In the genomic region with DNA sequence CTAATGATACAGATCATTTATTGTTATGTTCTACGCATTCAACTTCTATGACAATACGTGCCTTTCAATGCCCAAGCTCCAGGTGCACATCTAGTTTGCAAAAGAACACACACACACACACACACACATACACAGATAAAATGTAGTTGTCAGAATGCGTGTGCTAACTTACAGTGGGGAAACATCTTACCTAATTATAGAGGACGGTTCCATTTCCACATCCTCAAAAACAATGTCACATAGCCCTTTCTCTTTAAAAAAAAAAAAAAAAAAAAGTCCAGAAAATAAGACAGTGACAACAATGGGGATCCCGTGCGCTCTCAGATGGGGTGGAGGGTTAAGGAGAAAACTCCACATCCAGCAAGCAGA, we compare ENCODE assay signal across 7 mouse cellular contexts. TPM values are rescaled to one million over a fixed set of nuclear protein-coding genes. Genes with fewer than 3 reads are reported as not detected.
DNase-seq lines count a peak whose midpoint lies in the region; ATAC-seq and TF ChIP-seq lines count a peak whose summit lies in the region.

No protein-coding gene starts in this region.

- H3K27ac ChIP-seq in testis, adult 2 months (ENCODE audit: control insufficient read depth, insufficient read depth, low read depth, low read length): peak overlapping the region; percentile 95
- H3K27ac ChIP-seq in forebrain, embryonic 11.5 days (ENCODE audit: low read depth, low read length): peak overlapping the region; percentile 94
- H3K27ac ChIP-seq in liver, embryonic 15.5 days (replicated peaks): peak overlapping the region; percentile 96

- intact Hi-C loops in left cerebral cortex, postnatal 36 days (cut with DNase I): loop anchor here (5.0 to 10.0 kb wide), 4 partner anchors 49 to 1184 kb away; a partner anchor contains a TSS

- DNase-seq in testis, postnatal 10 days (ENCODE audit: low spot score): no peak
- no peak for DNase-seq in forebrain, embryonic 11.5 days (ENCODE audit: low spot score)
- no peak for DNase-seq in ovary, postnatal 14 days (ENCODE audit: low spot score)
- no peak for DNase-seq in left cerebral cortex, postnatal 36 days (ENCODE audit: low spot score in 2 of 2)
- DNase-seq in thymus, postnatal 4 days: no peak

- no peak for ATAC-seq in forebrain, embryonic 11.5 days (replicated peaks; ENCODE audit: low FRiP score)
- no peak for ATAC-seq in liver, embryonic 15.5 days (ENCODE audit: insufficient read depth)

- H3K4me1 ChIP-seq in testis, adult 2 months (ENCODE audit: control insufficient read depth, insufficient read depth, low read length): peaks cover 3% of the 10 kb centered on the region
- no peaks in the 10 kb centered on the region; the same call in 1 of the 2 replicates for H3K4me1 ChIP-seq in forebrain, embryonic 11.5 days (replicated peaks; ENCODE audit: control insufficient read depth, insufficient read depth, low read length)
- peaks cover 20% of the 10 kb centered on the region for H3K4me1 ChIP-seq in liver, embryonic 15.5 days (replicated peaks)

- H3K9ac ChIP-seq in forebrain, embryonic 11.5 days (ENCODE audit: low read length): peak overlapping the region; percentile 95
- H3K9ac ChIP-seq in liver, embryonic 15.5 days: peak overlapping the region; percentile 98

- H3K4me3 ChIP-seq in testis, adult 2 months (ENCODE audit: control insufficient read depth, low read depth, low read length): peak overlapping the region; percentile 100
- peak overlapping the region; percentile 84 for H3K4me3 ChIP-seq in forebrain, embryonic 11.5 days (ENCODE audit: low read depth, low read length)
- H3K4me3 ChIP-seq in liver, embryonic 15.5 days (replicated peaks): peak overlapping the region; percentile 95

- H3K9me3 ChIP-seq in forebrain, embryonic 11.5 days (ENCODE audit: control insufficient read depth, low read length): no peaks in the 10 kb centered on the region
- H3K9me3 ChIP-seq in liver, embryonic 15.5 days (replicated peaks): no peaks in the 10 kb centered on the region

- peak overlapping the region; percentile 59 for H3K4me2 ChIP-seq in forebrain, embryonic 11.5 days (ENCODE audit: low read depth, low read length, severe bottlenecking)
- H3K4me2 ChIP-seq in liver, embryonic 15.5 days: peak overlapping the region; percentile 88

- 1% methylated on average over 6 of the region's 6 CpGs for WGBS in forebrain, embryonic 11.5 days
- 2% methylated on average over 6 of the region's 6 CpGs for WGBS in liver, embryonic 15.5 days (ENCODE audit: insufficient replicate concordance)

- H3K36me3 ChIP-seq in testis, adult 2 months (ENCODE audit: control insufficient read depth, insufficient read depth, low read length): no peaks in the 10 kb centered on the region
- no peaks in the 10 kb centered on the region for H3K36me3 ChIP-seq in forebrain, embryonic 11.5 days (ENCODE audit: control insufficient read depth, insufficient read depth, low read length)
- 0 out of 2 replicates have a peak, but pooled peaks cover 6% of the 10 kb centered on the region for H3K36me3 ChIP-seq in liver, embryonic 15.5 days (replicated peaks)

- H3K27me3 ChIP-seq in testis, adult 2 months (ENCODE audit: control insufficient read depth, insufficient read depth, low read length): no peaks in the 10 kb centered on the region
- no peaks in the 10 kb centered on the region for H3K27me3 ChIP-seq in forebrain, embryonic 11.5 days (ENCODE audit: control insufficient read depth, insufficient read depth, low read length)
- no peaks in the 10 kb centered on the region for H3K27me3 ChIP-seq in liver, embryonic 15.5 days

- no peak for TF ChIP-seq CTCF in testis, adult 2 months (IDR thresholded peaks at IDR 0.05; ENCODE audit: control insufficient read depth, insufficient read depth, insufficient replicate concordance, low read depth, low read length)

- TF ChIP-seq POLR2A in testis, adult 2 months (IDR thresholded peaks at IDR 0.05; ENCODE audit: control insufficient read depth, low read depth, low read length): no peak

RNA-seq across cellular contexts. Expression of a gene that starts 1.2 kb away (rescaled TPM):
- polyA plus RNA-seq in testis, adult 2 months (2012; rRNA removed): 32.6 and 44.1 TPM in 2 replicates
- polyA plus RNA-seq in forebrain, embryonic 11.5 days (2014; fragmentation: Nextera tagmentation; extraction: Ambion mirVana): 56.5 and 62.1 TPM in 2 replicates
- polyA plus RNA-seq in liver, embryonic 15.5 days (2015; fragmentation: Nextera tagmentation; extraction: Ambion mirVana): 14.1 and 15.1 TPM in 2 replicates
- 10 to 100 TPM; 83.1 to 89.6 TPM for total RNA-seq in left cerebral cortex, postnatal 36 days (2021)

RNA-seq across cellular contexts. Expression of a gene that starts 48.1 kb away (rescaled TPM):
- 10.0 and 14.0 TPM in 2 replicates for polyA plus RNA-seq in testis, adult 2 months (2012; rRNA removed)
- polyA plus RNA-seq in forebrain, embryonic 11.5 days (2014; fragmentation: Nextera tagmentation; extraction: Ambion mirVana): 29.4 and 32.2 TPM in 2 replicates
- 17.6 and 20.1 TPM in 2 replicates for polyA plus RNA-seq in liver, embryonic 15.5 days (2015; fragmentation: Nextera tagmentation; extraction: Ambion mirVana)
- total RNA-seq in left cerebral cortex, postnatal 36 days (2021): 10 to 100 TPM; 25.9 to 31.4 TPM
